Mouse (Mus musculus) cortical plate, adult 2 months (tissue): ENCODE measurements around the gene Nudc.

Source experiments
- CTCF ChIP-seq: fragments of 200-500 bp; IDR thresholded peaks from 2 replicates; pipeline ENCODE4 v1.5.1; 2011; ENCODE audit warnings: mild to moderate bottlenecking, control low read depth, low read length; ENCODE audit not compliant: insufficient read depth; ENCODE audit errors: extremely low read depth
- POLR2A ChIP-seq: fragments of 200-500 bp; IDR thresholded peaks from 2 replicates; pipeline ENCODE4 v1.6.1; 2011; ENCODE audit warnings: mild to moderate bottlenecking, low read length, control low read depth; ENCODE audit not compliant: insufficient read depth; ENCODE audit errors: extremely low read depth

DNA sequence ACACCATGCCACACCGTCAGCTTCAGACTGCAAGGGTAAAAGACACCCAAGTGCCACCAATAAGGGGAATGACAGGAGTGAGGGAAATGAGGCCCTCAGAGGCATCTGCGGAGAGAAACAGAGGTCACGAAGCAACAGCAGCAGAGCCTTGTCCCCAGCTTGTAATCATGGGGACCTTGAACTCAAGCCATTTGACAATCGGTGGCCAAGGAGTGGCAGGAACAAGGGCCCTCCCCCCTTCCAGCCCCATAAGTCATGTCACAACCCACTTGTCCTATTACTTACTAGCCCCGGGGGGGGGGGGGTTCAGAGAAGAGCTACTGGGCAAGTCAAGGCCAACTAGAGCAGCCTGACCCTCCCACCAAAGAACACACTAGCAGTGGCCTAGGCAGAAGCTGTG lies 9.1 kb downstream of the Nudc start:
- no peak for TF ChIP-seq CTCF
- no peak for TF ChIP-seq POLR2A
